Mouse (Mus musculus) kidney, embryonic 16.5 days (tissue): ENCODE measurements around the gene Ncln. TPM values are rescaled to one million over a fixed set of nuclear protein-coding genes. Genes with fewer than 3 reads are reported as not detected.

ENCODE experiments used
- ATAC-seq: fragments of 200-750 bp; cut with Nextera tagmentation; 2 replicates; pipeline ENCODE4 v1.8.0; 2017; ENCODE audit warnings: moderate TSS enrichment; ENCODE audit not compliant: low FRiP score, low TSS enrichment
- H3K27ac ChIP-seq: fragments of 300-500 bp; sonication (generic); 2 replicates; pipeline ENCODE4 v1.5.1; 2014; ENCODE audit warnings: low read length
- H3K27me3 ChIP-seq: fragments of 300-500 bp; sonication (generic); 2 replicates; pipeline ENCODE4 v1.6.1; 2014; ENCODE audit warnings: low read length, control low read depth, mixed read lengths; ENCODE audit not compliant: insufficient read depth
- H3K36me3 ChIP-seq: fragments of 300-500 bp; sonication (generic); 2 replicates; pipeline ENCODE4 v1.6.1; 2014; ENCODE audit warnings: low read length, control low read depth, mixed read lengths; ENCODE audit not compliant: insufficient read depth
- H3K4me1 ChIP-seq: fragments of 300-500 bp; sonication (generic); 2 replicates; pipeline ENCODE4 v1.6.1; 2014; ENCODE audit warnings: low read length, control low read depth, mixed read lengths; ENCODE audit not compliant: insufficient read depth
- H3K4me2 ChIP-seq: fragments of 300-500 bp; sonication (generic); replicated peaks from 2 replicates; pipeline ENCODE4 v1.6.1; 2014; ENCODE audit warnings: low read depth, low read length
- H3K4me3 ChIP-seq: fragments of 300-500 bp; sonication (generic); 2 replicates; pipeline ENCODE4 v1.5.1; 2014; ENCODE audit warnings: mild to moderate bottlenecking, low read length
- H3K9ac ChIP-seq: fragments of 300-500 bp; sonication (generic); replicated peaks from 2 replicates; pipeline ENCODE4 v1.6.1; 2014; ENCODE audit warnings: low read length
- H3K9me3 ChIP-seq: fragments of 300-500 bp; sonication (generic); 2 replicates; pipeline ENCODE4 v1.6.1; 2016; ENCODE audit warnings: low read length, control low read depth
- WGBS: fragments of 180-500 bp; shearing (Covaris S2); extraction: QIAGEN DNeasy Blood & Tissue Kit; methylation state at CpG from one replicate; pipeline ENCODE4 v1.1.7; 2014; 5-methylcytosine and 5-hydroxymethylcytosine counted together
- polyA plus RNA-seq: library from polyadenylated mRNA; unstranded; fragments of >200 nt; fragmentation: Nextera tagmentation; extraction: Ambion mirVana; gene quantifications from 2 replicates; pipeline ENCODE4 v1.2.1, GENCODE M21; 2015

Ncln gene
- polyA plus RNA-seq, 1 experiment from 2014 or later = 112 TPM

DNA sequence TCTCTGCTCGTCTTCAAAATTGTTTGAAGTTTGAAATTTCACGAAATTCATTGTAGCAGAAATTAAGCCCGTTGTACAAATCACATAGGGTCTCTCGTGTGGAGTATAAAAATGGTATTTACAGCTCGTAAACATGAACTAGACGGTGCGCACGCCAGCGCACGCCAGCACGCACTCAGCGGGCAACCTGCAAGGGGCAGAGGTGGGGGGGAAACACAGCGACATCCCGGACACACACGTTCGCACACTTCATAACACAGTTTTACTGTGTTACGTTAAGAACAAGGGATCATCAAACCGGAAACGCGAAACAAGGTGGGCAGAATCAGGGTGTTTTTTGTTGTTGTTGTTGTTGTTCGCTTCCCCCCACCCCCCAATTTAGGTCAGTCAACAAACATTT, 36.8 kb downstream of the Ncln start:
- WGBS = 60% methylated on average over 21 of the region's 21 CpGs
- H3K27me3 ChIP-seq = peaks cover 94% of the 10 kb centered on the region
- H3K9me3 ChIP-seq = no peaks in the 10 kb centered on the region
- no peak overlapping the region for H3K4me3 ChIP-seq
- H3K4me2 ChIP-seq = no peak overlapping the region
- H3K9ac ChIP-seq = no peak overlapping the region
- H3K36me3 ChIP-seq = no peaks in the 10 kb centered on the region
- ATAC-seq = no peak
- H3K27ac ChIP-seq = no peak overlapping the region
- peaks cover 9% of the 10 kb centered on the region for H3K4me1 ChIP-seq

DNA sequence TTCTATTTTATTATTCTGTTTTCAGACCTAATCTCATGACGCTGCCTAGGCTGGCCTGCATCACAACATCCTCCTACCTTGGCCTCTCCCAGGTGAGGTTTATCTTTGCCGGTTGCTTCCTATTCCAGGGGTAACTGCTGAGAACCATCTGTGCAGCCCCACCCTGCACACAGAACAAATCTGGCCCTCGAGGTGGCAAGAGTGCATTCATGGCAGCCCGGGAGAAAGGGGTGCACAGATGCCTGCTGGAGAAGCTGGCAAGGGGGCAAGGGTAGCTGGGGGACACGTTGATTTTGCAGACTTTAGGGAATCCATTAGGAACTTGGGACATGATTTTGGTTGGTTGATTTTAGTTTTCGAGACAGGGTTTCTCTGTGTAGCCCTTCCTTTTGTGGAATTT, 37.9 kb downstream of the Ncln start:
- no peaks in the 10 kb centered on the region for H3K36me3 ChIP-seq
- H3K27me3 ChIP-seq = peaks cover 95% of the 10 kb centered on the region
- 81% methylated on average over 6 of the region's 6 CpGs for WGBS
- 0 out of 2 replicates have a peak, but pooled peaks cover 4% of the 10 kb centered on the region for H3K4me1 ChIP-seq
- no peak overlapping the region for H3K9ac ChIP-seq
- H3K4me2 ChIP-seq = no peak overlapping the region
- no peaks in the 10 kb centered on the region for H3K9me3 ChIP-seq
- no peak overlapping the region for H3K4me3 ChIP-seq
- H3K27ac ChIP-seq = no peak overlapping the region
- no peak for ATAC-seq

DNA sequence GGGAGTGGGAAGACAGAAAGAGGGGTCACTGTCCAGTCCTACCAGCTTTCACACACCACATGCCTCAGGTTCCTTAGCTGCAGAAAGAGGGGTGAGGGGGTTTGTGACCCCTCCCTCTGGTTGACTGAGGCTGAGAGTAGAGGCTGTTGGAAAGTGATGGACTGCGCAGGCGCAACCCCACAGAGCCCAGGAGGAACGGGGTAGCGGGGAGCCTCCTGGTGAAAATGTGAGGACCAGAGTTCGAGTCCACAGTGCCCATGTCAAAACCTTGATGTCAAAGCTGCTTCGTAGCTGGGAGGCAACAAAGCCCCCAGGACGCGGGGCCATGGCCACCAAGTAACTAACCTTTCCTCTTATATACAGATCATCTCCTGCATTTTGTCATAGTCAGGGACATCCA, 38.6 kb downstream of the Ncln start:
- Histone ChIP-seq H3K4me3 (no peak overlapping the region), H3K4me2 (no peak overlapping the region), H3K27ac (no peak overlapping the region), H3K4me1 (0 out of 2 replicates have a peak, but pooled peaks cover 4% of the 10 kb centered on the region), H3K9ac (no peak overlapping the region), H3K36me3 (no peaks in the 10 kb centered on the region), H3K9me3 (no peaks in the 10 kb centered on the region), H3K27me3 (peaks cover 95% of the 10 kb centered on the region)
- WGBS = 82% methylated on average over 8 of the region's 8 CpGs
- no peak for ATAC-seq

DNA sequence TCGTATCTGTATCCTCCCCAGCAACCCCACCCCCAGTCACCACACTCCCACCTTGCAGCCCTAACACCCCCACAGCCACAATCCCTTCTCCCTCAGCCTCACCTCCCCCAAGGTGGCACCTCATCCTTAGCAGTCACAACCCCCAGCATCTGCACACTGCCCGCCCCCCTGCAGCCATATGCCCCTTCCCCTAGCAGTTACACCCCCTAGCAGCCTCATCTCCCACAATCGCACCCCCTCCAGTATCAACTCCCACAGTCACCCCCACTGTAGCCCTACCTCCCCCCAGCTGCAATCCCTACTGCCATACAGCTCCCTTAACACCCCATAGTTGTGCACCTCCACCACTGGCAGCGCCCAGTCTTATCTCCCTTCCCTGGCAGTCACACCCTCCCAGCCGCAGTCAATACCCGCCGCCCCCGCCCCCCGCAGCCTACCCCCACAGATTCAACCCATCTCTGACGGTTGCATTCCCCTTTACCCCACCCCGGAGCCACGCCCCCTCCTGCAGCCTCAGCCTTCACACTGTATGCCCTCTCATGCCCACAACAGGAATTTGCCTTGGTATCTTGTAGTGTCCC, 39.1 kb downstream of the Ncln start:
- Histone ChIP-seq H3K9me3 (no peaks in the 10 kb centered on the region), H3K9ac (no peak overlapping the region), H3K36me3 (no peaks in the 10 kb centered on the region), H3K4me1 (0 out of 2 replicates have a peak, but pooled peaks cover 6% of the 10 kb centered on the region), H3K27ac (no peak overlapping the region), H3K27me3 (peaks cover 95% of the 10 kb centered on the region), H3K4me2 (no peak overlapping the region), H3K4me3 (no peak overlapping the region)
- ATAC-seq = no peak
- 39% methylated on average over 12 of the region's 12 CpGs for WGBS

DNA sequence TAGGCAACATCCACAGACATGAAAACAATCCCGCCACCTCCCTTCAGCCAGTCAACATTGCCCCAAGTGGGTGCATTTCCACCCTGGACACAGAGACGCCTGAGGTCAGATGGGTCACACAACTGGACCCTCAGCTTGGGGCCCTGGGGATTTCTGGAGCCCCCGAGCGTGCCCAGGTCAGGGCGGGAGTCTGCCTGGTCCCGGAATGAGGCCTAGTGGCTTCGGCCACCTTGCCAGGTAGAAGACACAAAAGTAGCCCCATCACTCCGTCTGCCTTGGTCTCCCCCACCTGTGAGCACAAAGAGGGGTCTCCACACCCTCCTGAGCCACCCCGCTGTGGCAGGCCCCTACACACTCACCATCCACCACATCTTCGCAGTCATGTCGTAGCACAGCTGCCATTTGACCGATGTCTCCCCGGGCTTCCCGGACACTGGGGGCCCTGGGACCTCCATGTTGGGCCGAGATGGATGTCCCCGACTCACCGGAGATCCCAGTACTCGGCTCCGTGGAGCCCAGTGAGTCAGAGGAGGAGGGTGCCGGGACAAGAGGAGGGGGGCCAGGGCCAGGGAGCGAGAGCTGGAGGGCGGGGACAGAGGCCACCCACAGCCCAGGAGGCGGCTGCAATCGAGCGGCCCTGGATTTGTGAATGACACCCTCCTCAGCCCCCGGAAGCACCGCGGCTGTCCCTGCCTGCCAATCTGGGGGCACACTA, 40.9 kb downstream of the Ncln start, which contains the start of gene Nfic:
Gene Nfic (minus strand): TSS at position 455 of the 715 bp plus-strand sequence.
- H3K27me3 ChIP-seq = peaks cover 95% of the 10 kb centered on the region
- H3K4me1 ChIP-seq = 0 out of 2 replicates have a peak, but pooled peaks cover 3% of the 10 kb centered on the region
- H3K4me2 ChIP-seq = no peak within 1 kb of the TSS
- H3K4me3 ChIP-seq = no peak within 1 kb of the TSS
- 51% methylated on average over 28 of the region's 28 CpGs for WGBS
- H3K9me3 ChIP-seq = no peaks in the 10 kb centered on the region
- 0 out of 2 replicates have a peak, but pooled peaks have one; percentile 7 for ATAC-seq
- H3K27ac ChIP-seq = no peak within 1 kb of the TSS
- no peaks in the 10 kb centered on the region for H3K36me3 ChIP-seq
- no peak within 1 kb of the TSS for H3K9ac ChIP-seq

DNA sequence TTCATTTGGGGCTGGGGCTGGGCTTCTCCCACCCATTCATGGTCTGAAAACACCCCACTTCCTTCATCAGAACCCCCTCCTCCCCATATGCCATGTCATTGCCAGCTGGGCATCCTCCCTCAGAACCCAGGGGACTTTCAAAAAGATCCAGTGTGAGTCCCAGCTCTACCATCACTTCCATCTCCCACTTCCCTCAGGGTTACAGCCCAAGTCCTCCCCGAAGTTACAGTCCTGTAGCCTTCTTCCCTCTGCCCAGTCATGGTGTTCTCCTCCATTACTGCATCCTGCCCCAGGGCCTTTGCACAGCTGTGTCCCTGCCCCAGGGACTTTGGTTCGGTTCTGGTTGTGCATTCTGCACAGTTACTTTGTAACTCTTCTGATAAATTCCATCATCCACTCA, 42.1 kb downstream of the Ncln start:
- 73% methylated on average over 2 of the region's 2 CpGs for WGBS
- no peak overlapping the region for H3K4me3 ChIP-seq
- H3K9ac ChIP-seq = no peak overlapping the region
- H3K36me3 ChIP-seq = no peaks in the 10 kb centered on the region
- H3K4me2 ChIP-seq = no peak overlapping the region
- H3K27ac ChIP-seq = no peak overlapping the region
- H3K9me3 ChIP-seq = no peaks in the 10 kb centered on the region
- ATAC-seq = no peak
- H3K27me3 ChIP-seq = peaks cover 85% of the 10 kb centered on the region
- 0 out of 2 replicates have a peak, but pooled peaks cover 3% of the 10 kb centered on the region for H3K4me1 ChIP-seq

DNA sequence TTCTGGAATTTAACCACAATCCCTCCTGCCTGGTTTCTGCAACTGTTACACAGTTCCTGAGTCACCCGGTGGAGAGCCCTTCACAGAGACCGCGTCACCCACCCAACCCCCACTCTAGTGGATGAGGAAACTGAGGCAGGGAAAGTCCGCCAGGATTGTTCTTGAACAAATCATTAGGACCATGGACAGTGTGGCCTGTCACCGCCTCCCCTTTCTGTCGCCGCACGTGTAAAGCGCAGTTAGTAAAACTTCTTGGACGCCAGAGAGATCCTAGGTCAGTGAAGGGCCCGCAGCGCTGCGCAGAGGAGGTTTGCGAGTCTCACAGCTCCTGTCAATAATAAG, 43.3 kb downstream of the Ncln start:
- peaks cover 79% of the 10 kb centered on the region for H3K27me3 ChIP-seq
- no peak overlapping the region for H3K27ac ChIP-seq
- ATAC-seq = no peak
- H3K4me3 ChIP-seq = no peak overlapping the region
- H3K36me3 ChIP-seq = no peaks in the 10 kb centered on the region
- H3K4me1 ChIP-seq = 0 out of 2 replicates have a peak, but pooled peaks cover 3% of the 10 kb centered on the region
- WGBS = 4% methylated on average over 14 of the region's 14 CpGs
- no peaks in the 10 kb centered on the region for H3K9me3 ChIP-seq
- no peak overlapping the region for H3K9ac ChIP-seq
- no peak overlapping the region for H3K4me2 ChIP-seq

DNA sequence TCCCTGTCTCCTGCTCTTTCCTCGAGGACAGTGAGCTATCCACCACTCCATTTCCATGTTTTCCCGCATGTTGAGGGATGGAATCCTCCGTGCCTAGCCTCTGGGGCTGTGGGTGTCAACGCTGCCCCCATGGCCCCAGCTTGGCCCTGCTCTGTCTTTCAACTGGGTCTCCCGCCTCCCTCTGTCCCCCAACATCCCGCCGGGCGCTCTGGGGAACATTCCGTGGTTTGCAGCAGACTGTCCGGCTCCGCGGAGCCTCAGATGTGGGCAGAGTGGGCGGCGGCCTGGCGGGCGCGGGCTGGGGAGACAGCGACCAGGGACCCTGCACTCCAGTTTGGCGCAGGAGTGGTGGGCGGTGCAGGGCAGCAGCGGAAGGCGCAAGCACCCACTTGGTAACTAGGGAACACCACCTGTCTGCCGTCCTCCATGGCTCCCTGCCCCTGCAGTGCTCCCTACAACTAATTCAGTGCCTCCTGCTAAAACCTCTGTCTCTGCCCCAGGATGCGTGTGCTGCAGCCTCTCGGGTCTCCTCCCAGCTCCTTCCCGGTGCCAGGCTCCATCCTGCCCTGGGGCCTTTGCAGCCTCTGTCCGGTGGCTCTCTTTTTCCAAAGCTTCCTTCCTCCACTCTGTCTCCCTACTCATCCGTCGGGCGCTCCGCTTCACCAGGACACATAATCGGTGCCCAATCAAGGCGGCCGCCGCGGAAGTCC, 43.8 kb downstream of the Ncln start:
- 0 out of 2 replicates have a peak, but pooled peaks cover 3% of the 10 kb centered on the region for H3K4me1 ChIP-seq
- H3K4me2 ChIP-seq = no peak overlapping the region
- 0 out of 2 replicates have a peak overlapping the region, but pooled peaks have one; percentile 7 for H3K9ac ChIP-seq
- no peaks in the 10 kb centered on the region for H3K9me3 ChIP-seq
- peak; percentile 6; the same call in 1 of the 2 replicates for ATAC-seq
- peaks cover 74% of the 10 kb centered on the region for H3K27me3 ChIP-seq
- H3K27ac ChIP-seq = no peak overlapping the region
- WGBS = 10% methylated on average over 35 of the region's 36 CpGs
- no peaks in the 10 kb centered on the region for H3K36me3 ChIP-seq
- no peak overlapping the region for H3K4me3 ChIP-seq

DNA sequence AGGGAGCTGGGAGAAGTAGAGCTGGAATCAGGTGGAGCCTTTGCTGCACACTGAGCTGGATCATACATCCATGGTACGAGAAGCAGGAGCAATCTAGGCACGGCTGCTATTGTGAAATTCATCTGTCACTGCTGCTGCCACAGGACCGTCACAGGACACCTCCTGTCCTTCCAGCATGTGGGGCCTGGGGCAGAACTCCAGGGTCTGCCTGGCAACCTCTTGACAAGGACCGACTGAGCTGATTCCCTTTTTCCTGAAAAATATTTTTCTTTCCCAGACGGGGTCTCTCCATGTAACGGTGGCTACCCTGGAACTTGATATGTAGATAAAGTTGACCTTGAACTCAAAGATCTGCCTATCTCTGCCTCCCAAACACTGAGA, 44.8 kb downstream of the Ncln start:
- ATAC-seq = no peak
- H3K4me1 ChIP-seq = 0 out of 2 replicates have a peak, but pooled peaks cover 3% of the 10 kb centered on the region
- no peaks in the 10 kb centered on the region for H3K9me3 ChIP-seq
- H3K4me3 ChIP-seq = no peak overlapping the region
- H3K9ac ChIP-seq = no peak overlapping the region
- no peak overlapping the region for H3K4me2 ChIP-seq
- no peak overlapping the region for H3K27ac ChIP-seq
- no peaks in the 10 kb centered on the region for H3K36me3 ChIP-seq
- H3K27me3 ChIP-seq = peaks cover 63% of the 10 kb centered on the region
- WGBS = 30% methylated on average over 6 of the region's 6 CpGs
